Mouse (Mus musculus): ENCODE data around the gene Adgrb2.
A peak's percentile ranks its signal among the peaks of the same experiment; 100 is the strongest.

Adgrb2 gene

DNA sequence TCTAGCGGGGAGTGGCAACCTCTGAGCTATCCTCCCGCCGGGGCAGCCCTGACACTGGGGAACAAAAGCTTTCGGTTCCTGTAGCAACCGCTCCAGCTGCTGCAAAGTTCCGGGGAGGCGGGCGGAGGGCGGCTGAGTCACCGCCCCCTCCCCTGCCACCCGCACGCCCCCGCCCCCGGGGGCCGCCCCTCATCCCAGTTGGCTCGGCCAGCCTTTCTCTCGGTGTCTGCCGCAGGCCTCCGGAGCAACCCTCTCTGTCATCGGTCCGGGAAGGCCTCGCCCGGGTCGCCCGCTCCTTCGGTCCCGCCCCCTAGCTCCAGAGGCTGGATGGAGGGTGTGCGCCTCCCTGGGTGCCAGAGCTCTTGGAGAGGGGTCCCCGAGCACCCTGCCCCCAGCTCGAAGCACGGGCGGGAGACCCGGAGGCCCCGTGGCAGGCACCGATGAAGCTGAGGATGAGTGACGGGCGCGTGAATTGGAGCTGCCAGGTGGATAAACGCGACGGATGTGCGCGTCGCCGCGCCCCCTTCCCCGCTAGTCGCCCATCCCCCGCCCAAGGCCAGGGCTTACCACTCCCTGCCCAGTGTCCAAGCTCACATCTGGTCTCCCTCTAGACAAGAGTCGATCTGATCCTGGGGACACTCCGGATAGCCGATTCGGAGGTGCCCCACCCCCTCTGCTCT lies 3.3 kb downstream of the Adgrb2 start:
- DNase-seq = peak; percentile 42

DNA sequence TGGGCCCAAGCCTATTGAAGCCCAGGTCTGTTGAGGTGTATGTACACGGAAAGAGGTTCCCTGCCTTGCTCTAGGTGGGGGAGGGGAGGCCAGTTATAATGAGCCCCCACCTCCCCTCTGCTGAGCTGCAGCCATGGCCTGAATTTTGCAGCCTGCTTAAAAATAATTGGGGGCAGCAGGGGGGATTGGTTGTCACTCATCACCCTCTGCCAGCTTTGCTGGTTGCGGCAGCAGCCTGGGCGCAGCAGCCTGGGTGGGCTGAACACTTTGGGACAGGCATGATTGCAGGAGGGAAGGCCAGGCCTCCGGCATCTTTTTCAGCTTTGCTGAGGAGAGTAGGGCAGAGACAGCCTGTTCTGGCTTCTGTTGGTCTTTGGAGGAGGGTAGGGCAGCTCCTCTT lies 5.3 kb downstream of the Adgrb2 start:
- peak; percentile 19 for DNase-seq

DNA sequence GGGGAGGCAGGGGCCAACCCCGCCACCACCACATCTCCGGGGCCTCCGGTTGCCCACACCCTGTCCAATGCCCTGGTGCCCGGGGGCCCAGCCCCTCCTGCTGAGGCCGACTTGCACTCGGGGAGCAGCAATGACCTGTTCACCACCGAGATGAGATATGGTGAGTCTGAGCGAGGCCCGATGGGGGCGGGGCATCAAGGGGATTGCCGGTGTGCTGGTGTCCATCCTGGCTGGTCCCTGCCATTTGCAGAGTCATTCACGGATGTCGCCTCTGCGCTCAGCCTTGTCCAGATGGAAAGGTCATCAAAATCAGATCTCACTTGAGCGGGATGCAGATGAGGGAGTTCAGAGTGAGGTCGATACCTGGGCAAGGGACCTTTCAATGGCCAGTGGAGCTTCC lies 8.1 kb downstream of the Adgrb2 start:
- DNase-seq = peak; percentile 38

DNA sequence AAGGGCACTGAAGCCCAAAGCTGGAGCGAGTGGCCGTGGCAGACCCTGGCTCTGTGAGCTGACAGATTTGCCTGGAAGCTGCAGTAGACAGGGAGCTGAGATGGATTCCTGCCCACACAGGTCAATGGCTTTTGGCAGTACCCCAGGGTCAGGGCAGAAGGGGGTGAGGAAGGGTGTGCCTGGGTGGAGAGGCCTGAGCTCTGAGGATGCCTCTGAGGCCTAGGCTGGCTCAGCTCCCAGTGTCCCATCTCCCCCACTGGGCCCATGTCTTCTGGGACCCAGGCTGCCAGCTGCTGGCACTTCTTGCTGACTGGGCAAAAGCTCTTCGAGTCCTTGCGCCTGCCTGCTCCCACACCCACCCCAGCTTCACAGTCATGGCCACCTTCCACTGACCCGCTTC lies 8.5 kb downstream of the Adgrb2 start:
- DNase-seq = peak; percentile 73

DNA sequence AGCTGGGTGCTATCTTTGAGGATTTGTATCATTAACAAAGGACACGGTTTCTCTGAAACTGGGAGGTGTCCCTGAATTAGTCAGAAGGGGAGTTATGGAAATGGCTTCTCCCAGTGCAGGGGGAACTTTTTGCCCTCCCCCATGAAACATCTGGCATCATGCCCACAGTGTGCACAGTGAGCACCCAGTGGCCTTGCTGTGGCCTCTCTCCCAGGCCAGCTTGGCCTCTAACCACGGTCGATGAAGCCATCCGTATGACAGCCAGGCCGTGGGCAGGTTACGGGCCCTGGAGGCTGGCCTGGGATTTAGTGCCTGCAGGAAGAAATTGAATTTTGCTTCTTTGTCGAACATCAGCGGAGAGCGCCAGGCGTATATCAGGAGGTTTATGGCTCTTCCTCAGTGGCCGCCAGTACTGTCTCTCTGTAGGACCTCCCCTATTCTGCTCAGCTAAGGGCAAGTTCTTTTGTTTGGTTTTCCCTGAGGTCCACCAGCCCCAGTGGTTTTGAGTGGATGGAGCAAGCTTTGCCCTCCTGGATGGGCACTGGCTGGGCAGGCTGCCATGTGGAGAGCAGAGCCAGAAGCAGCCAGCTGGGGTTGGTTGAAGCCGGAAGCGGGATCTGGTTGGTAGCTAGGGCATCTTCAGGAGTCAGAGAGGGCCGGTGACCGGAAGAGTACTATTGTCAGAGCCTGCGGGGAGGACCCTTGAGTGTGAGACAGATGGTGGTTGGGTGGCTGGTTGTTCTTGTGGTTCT lies 9.4 kb downstream of the Adgrb2 start:
- peak; percentile 51 for DNase-seq

DNA sequence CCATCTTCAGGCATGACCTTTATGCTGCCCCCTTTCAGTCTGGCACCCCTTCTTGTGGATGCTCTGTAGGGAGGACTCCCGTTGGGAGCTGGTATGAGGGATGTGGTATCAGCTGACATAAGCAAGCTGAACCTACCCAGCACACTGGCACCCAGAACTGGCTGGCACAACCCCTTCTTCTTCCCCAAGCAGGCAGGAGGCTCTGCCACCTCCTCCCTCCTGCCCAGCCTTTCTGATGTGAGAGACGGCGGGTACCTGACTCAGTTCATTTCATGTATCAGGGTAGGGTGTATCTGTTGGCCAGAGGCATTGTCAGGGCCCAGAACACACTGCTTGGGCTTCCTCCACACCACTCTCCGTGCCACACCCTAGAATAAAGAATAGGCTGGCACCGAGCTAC lies 10.1 kb downstream of the Adgrb2 start:
- no peak for DNase-seq

DNA sequence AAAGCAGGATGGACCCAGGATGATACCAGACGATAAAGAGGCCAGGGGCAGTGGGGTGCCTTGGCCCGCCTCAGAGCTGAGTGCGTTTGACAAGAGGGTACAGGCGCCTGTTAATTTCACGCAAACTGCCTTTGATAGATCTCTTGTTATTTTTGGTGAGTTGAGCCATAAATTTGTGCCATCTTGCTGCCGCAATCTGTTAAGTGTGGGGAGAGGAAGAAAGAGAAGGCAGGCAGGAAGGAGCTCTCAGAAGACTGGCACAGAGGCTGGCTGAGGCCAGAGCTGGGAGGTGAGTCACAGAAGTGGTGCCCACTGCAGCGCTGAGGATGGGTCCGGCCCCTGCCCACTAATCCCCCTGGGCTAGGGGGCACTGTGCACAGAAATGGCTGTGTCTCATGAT lies 10.6 kb downstream of the Adgrb2 start:
- no peak for DNase-seq

DNA sequence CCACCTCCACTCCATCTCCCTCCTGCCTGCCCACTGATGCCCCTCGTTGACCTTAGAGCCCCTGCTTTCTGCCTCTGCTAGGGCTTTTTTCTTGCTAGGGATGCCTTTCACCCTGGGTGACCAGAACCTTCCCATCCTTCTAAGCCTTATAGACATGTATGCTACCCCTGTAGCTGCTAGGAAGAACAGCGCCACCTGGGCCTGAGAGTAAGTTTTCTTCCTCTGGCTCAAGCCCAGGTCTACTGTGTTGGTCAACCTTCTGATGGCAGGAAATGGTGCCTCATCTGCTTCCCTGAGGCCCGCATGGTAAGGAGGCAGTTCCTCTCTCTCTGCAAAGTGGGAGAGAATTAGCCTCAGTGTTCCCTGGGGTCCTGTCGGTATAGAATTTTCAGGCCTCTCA lies 11.3 kb downstream of the Adgrb2 start:
- no peak for DNase-seq

DNA sequence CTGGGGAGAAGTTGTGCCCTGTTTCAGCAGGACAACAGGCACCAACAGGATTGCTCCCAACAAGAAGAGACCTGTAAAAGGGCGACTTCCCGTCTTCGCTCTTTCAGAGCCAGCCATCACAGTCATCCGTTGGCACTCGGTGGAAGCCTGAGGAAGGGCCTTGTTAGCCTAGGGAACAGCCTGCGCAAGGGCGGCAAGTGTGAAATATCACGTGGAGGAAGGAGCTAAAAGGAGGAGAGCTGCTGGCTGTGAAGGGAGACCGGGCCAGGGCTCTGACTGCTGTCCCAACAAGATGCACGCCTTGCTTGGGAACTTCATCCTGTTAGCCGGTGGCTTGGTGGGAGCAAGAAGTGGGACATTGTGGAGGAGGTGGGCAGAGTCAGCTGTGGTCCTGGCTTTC lies 13.5 kb downstream of the Adgrb2 start:
- no peak for DNase-seq

DNA sequence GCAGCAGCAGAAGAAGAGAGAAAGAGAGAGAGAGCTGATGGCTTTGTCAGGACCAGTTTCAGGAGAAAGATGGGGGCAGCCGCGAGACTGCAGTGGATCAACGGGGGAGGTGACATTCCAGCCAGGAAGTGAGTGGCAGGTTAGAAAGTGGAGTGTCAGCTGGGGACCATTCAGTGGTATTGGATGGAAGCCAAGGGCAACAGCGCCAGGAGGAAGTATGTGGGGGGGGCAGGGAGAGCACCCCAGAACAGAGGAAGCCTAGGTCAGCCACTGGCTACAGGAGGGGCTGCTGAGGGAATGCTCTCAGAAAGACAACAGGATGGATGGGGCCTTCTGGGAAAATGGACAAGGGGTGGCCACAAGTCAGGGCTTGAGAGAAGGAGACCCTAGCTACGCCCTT lies 17.0 kb downstream of the Adgrb2 start:
- DNase-seq = no peak

DNA sequence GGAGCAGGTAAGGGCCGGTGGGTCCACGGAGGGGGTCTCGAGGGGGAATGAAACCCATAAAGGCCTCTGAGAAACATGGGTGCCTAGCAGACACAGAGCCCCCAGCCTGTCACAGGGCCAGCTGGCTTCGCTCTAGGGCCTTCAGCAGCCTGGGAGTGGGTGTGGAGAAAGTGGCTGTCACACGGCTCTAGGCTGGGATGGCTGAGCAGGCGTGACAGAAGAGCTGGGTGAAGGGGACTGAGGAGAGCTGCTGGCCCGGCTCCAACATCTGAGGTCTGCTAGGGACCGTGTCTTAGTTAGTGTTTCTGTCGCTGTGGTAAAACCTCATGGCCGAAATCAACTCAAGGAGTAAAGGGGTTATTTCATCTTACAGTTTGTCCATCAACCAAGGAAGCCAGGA lies 17.5 kb downstream of the Adgrb2 start:
- peak; percentile 24 for DNase-seq

DNA sequence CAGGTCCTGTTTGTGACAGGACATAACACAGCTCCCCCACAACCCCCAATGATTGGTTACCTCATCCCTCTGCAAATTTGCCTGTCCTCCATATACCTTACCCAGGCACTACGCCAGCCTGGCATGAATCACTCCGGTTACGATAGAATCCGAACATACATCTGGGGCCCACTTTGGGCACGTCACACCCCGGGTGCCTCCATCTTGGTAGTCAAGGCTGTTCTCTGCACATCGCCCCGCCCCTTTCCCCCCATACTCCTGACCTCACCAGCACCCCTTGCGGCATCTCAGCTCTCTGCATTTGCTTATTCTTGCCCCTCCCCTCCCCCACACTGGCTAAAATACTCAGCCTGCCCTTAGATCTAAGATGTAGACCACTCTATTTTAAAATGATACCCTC lies 20.9 kb downstream of the Adgrb2 start:
- DNase-seq = no peak

DNA sequence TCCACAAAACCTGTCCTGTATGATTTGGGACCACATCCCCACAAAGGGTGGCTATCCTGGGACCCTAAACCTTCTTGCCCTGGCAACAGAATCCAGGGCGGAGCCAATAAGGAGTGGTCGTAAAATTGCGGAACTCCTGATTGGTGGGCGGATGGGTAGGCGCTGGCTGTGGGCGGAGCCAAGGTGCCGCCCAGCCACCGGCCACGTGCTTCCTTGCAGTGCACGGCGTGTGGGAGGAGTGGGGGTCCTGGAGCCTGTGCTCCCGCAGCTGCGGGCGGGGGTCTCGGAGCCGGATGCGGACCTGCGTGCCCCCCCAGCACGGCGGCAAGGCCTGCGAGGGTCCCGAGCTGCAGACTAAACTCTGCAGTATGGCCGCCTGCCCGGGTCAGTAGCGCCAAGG lies 21.9 kb downstream of the Adgrb2 start:
- no peak for DNase-seq

DNA sequence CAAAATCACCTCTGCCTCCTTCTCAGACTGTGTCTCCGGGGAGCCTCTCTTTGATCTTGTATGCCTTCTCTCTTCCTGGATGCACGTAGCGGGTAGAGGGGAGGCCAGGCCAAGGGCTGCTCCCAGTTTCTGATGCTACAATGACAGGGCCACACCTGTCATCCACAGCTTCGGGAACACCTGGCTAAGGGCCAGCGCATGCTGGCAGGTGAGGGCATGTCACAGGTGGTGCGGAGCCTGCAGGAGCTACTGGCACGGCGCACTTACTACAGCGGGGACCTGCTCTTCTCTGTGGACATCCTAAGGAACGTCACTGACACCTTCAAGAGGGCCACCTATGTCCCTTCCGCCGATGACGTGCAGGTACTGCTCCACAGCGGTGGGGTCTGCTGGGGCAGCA lies 24.4 kb downstream of the Adgrb2 start:
- peak; percentile 58 for DNase-seq

DNA sequence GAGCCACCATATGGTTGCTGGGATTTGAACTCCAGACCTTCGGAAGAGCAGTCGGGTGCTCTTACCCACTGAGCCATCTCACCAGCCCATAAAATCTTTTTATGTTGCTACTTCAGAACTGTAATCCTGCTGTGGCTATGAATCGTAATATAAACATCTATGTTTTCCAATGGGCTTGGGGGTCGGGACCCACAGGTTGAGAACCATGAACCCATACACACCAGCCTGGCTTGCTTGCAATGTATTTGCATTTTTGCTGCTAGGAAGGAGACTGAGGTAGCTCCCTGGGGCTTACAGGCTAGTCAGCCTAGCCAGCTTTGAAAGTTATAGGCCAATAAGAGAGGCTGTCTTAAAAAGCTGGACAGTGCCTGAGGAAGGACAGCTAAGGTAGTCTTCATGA lies 26.1 kb downstream of the Adgrb2 start:
- no peak for DNase-seq

DNA sequence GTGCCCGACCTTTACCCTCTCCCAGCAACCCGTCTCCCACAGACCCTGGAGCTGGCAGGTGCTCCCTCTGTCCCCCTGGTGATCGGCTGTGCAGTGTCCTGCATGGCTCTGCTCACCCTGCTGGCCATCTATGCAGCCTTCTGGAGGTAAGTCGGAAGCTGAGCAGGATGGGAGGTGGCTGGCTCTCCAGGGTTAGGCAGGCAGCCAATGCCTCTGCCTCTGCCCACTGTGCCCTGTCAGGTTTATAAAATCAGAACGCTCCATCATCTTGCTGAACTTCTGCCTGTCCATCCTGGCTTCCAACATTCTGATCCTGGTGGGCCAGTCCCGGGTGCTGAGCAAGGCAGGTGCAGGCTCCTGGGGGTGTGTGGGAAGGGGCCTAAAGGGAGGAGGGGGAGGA lies 27.6 kb downstream of the Adgrb2 start:
- DNase-seq = no peak

DNA sequence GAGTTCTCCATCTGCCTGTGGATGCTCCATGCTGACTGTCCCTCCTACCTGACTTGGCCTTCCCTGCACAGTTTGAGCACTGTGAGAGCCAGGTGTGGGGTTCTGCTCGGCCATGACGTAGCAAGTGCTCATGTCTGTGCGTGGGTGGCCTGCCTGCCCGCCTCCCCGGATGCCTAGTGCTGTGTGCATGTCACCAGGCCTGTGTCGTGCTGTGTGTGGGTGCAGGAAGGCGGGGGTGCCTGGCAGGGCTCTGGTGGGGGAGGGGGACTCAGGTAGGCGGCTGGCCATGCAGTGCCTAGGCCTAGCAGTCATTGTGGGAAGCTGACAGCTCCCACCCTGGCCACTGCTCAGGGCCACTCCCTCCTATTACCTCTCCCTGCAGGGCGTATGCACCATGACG lies 28.4 kb downstream of the Adgrb2 start:
- DNase-seq = no peak

DNA sequence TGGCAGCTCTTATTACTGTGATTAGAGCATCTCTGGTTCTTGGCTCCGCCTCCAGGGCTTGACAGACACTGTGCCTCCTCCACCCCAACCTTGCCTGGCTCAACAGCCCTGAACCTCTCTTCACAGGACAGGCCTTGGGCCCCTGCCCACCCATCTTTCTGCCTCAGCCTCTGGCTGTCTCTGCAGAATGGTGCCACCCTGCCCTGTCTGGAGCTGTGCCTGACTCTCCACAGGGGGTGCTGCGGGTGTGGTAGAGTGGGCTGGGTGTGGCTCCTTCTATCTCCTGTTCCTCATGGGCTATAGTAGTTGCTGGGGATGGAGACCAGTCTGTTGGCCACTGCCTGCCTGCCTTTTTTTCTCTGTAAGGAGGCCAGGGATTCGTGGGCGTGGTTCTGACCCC lies 31.3 kb downstream of the Adgrb2 start:
- DNase-seq = no peak

DNA sequence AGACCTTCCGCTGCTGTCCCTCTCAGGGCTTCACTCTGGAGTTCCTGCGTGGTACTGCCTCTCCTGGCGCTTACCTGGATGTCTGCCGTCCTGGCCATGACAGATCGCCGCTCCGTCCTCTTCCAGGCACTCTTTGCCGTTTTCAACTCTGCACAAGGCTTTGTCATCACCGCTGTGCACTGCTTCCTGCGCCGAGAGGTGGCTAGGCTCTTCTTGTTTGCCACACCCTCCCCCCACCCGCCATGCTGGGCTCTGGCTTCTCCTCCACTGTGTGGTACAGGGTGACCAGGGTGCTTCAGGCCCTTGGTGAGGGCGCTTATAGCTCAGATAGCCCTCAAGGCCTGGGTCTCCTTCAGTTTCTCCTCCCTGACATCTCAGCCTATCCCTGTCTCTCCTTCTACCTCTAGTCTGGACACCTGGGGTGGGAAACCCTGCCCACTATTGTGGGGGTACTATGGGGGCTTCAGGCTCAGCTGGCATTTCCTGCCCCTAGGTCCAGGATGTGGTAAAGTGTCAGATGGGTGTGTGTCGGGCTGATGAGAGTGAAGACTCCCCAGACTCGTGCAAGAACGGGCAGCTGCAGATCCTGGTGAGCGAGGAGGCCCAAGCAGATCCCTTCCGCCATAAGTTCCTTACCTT lies 32.5 kb downstream of the Adgrb2 start:
- DNase-seq = no peak

DNA sequence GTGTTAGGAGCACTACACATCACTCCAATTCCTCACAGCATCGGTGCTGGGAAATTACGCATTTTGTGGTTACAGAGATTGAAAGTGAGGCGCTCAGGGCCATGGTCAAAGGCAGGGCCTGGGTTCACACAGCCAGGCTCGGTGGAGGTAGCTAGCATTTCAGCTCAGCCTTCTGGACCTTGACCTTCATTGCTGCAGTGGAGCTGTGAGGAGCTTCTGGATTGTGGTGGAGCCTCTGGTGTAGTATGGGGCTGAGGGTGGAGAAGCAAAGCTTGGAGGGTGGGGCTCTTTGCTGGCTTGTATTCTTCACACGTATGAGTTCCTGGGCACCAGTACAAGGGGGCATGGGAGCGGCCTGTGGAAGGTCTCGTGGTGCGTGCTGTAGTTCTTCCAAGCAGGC lies 38.3 kb downstream of the Adgrb2 start:
- DNase-seq = no peak

DNA sequence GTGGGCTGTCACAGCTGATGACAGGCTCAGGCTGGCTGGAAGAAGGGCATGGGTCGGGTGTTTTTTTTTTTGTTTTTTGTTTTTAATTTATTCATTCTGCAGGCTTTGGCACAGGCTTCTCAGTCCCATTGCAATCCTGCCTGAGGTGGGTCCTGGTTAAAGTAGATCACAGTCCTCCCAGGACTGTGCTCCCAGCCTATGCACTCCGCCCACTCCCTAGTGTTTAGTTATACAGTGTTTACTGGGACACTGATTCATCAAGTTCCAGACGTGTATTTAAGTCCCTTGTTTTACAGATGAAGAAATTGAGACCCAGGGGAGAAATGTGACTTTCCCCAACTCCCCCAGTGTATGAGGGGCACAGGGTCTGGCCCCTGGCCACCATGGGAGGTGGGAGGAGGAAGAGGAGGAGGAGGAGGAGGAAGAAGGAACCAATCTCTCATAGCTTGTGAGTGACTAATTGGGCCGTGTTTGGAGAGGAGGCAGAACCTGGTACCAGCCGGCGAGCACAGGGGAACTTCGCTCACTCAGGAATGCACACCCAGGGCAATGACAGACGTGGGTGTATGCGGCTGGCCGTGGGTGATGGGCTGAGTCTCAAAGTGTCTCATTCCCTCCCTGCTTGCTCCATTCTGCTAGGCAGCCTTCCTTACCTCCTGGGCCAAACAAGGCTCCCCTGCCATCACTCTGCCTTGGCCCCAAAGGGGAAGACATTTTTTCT lies 39.0 kb downstream of the Adgrb2 start:
- no peak for DNase-seq

DNA sequence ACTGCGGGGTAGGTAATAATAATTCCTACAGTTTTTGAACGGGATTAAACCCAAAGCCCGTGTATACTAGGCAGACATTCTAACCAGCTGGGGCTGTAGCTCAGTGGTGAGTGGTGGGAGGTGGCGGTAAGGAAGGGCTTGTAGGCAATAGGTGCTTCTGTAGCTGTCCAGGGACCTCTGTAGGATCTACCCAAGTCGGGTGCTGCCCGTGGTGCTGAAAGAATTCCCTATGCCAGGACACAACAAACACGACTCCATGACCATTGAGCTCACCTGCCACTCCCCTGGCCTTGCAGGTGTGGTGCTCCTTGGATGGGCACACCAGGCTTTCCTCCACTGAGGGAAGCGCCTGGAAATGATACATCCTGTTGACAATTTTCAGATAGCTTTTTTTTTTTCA lies 40.9 kb downstream of the Adgrb2 start:
- no peak for DNase-seq

DNA sequence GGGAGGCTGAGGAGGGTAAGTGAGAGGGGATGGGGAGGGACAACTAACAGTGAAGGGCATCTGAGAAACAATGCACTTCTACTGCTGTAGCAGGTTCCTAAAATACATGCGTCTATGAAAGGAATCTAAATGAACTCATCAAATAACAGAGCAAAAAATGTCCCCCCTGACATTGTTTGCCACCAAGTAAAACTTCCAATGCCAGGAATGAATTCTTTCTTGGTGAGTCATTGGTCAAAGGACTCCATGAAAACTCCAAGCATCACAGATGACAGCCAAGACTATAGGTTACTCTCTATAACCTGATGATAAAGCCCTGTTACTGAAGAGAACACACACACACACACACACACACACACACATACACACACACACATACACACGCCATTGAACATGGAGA lies 46.5 kb downstream of the Adgrb2 start:
- no peak for DNase-seq

DNA sequence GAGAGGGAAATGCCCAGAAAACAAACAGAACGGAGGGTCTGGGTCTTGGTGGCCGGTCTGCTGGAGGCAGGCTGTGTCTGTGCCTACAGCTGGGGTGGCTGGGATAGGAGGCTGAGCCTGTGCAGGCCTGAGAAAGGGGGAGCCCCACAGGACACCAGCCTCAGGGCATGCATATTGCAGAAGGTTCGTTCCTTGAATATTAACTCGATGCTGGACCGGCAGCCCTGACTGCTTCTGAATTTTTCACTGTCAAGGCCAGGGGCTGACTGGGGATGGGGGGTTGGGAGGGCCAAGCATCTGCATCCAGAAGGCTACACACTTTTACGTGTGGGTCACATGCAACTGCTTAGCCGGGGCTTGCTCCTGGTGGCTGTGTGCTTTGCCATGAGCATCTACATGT lies 48.8 kb downstream of the Adgrb2 start:
- no peak for DNase-seq
